Mouse (Mus musculus) spleen, postnatal 4 days (tissue): ENCODE data around the gene Ppp1r9a.

Experiments used
- DNase-seq, 2 experiments: peaks; one replicate each; pipeline ENCODE4 v3.0.0; 2022; ENCODE audit warnings: low spot score in 2 of 2

The Ppp1r9a gene

DNA sequence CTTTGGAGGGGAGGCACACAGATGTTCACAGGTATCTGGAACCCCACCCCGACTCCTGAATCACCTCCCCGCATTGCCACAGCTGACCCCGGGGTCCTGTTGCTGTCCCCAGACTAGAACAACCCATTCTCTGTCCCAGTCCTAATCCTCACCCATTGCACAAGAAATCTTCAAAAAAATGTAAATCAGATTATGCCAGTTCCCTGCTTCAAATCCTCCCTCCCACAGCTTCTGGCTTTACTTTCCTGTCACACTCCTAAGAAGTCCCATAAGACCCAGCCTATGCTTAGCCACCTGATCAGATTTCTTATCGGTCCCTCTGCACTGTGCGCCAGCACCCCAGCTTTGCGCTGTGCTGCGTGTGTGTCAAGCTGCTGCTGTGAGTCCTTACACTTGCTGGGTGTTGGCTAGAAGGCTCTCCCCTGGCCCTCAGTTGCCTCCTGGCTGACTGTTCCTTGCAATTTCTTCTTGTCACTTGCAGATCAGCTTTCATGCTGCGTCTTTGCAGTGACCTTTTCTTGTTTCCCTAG lies 296.7 kb downstream of the Ppp1r9a start:
- DNase-seq, result no peak

GRCm38 (mm10) chr6:5199916-5200315 lies 297.2 kb downstream of the Ppp1r9a start:
- no peak for DNase-seq

DNA sequence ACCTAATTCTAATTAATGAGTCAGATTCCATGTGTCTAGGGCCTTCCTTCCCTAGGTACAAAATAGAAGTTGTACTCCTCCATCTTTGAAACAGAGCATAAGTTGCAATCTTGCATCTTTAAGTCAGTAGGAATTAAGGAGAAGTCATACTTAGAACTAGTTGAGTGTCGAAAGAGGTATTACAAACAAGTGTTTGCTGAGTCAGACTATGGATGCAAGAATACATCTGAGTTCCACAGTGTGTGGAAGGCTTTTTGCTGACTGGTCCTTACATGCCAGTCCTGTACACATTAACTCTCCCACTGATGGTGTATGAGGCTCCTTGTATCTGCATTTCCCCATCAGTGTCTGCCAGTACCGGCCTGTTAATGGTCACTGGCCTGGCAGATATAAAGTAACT lies 305.1 kb downstream of the Ppp1r9a start:
- no peak for DNase-seq
